Mouse (Mus musculus) stomach, embryonic 14.5 days (tissue): ENCODE measurements around the gene AC170998.1. TPM values are rescaled to one million over a fixed set of nuclear protein-coding genes. Genes with fewer than 3 reads are reported as not detected.
A peak's percentile ranks its signal among the peaks of the same experiment; 100 is the strongest.
"Not testable (repeated sequence)": the region's sequence is repeated elsewhere in the genome, so short reads cannot be mapped to it uniquely, and the experiment has no call there.

ENCODE experiments used
- ATAC-seq: fragments of 200-750 bp; cut with Nextera tagmentation; 2 replicates; pipeline ENCODE4 v1.8.0; 2017; ENCODE audit warnings: low read depth, moderate TSS enrichment; ENCODE audit not compliant: insufficient number of reproducible peaks, insufficient read depth, low FRiP score
- H3K27ac ChIP-seq: fragments of 300-500 bp; sonication (generic); 2 replicates; pipeline ENCODE4 v1.5.1; 2014; ENCODE audit warnings: mild to moderate bottlenecking, low read length, moderate library complexity, mixed read lengths
- H3K27me3 ChIP-seq: fragments of 300-500 bp; sonication (generic); 2 replicates; pipeline ENCODE4 v1.6.1; 2014; ENCODE audit warnings: low read length, control low read depth, mixed read lengths; ENCODE audit not compliant: control insufficient read depth, insufficient read depth
- H3K36me3 ChIP-seq: fragments of 300-500 bp; sonication (generic); 2 replicates; pipeline ENCODE4 v1.6.1; 2014; ENCODE audit warnings: mild to moderate bottlenecking, control low read depth, low read length, moderate library complexity, mixed read lengths; ENCODE audit not compliant: control insufficient read depth, insufficient read depth
- H3K4me1 ChIP-seq: fragments of 300-500 bp; sonication (generic); 2 replicates; pipeline ENCODE4 v1.6.1; 2014; ENCODE audit warnings: low read length, control low read depth, mixed read lengths; ENCODE audit not compliant: control insufficient read depth, insufficient read depth
- H3K4me2 ChIP-seq: fragments of 300-500 bp; sonication (generic); replicated peaks from 2 replicates; pipeline ENCODE4 v1.6.1; 2014; ENCODE audit warnings: low read depth, low read length, control low read depth
- H3K4me3 ChIP-seq: fragments of 300-500 bp; sonication (generic); 2 replicates; pipeline ENCODE4 v1.5.1; 2014; ENCODE audit warnings: low read depth, low read length, control low read depth
- H3K9ac ChIP-seq: fragments of 300-500 bp; sonication (generic); replicated peaks from 2 replicates; pipeline ENCODE4 v1.6.1; 2014; ENCODE audit warnings: low read depth, mild to moderate bottlenecking, control low read depth, low read length, moderate library complexity, mixed read lengths
- H3K9me3 ChIP-seq: fragments of 300-500 bp; sonication (generic); 2 replicates; pipeline ENCODE4 v1.6.1; 2016; ENCODE audit warnings: low read depth, low read length, control low read depth; ENCODE audit not compliant: control insufficient read depth
- WGBS: fragments of 180-500 bp; shearing (Covaris S2); extraction: QIAGEN DNeasy Blood & Tissue Kit; methylation state at CpG from one replicate; pipeline ENCODE4 v1.1.7; 2014; 5-methylcytosine and 5-hydroxymethylcytosine counted together
- polyA plus RNA-seq: library from polyadenylated mRNA; unstranded; fragments of >200 nt; fragmentation: Nextera tagmentation; extraction: Ambion mirVana; gene quantifications from 2 replicates; pipeline ENCODE4 v1.2.1, GENCODE M21; 2014

AC170998.1 gene
- polyA plus RNA-seq, 1 experiment from 2014 or later = 4.2 TPM

DNA sequence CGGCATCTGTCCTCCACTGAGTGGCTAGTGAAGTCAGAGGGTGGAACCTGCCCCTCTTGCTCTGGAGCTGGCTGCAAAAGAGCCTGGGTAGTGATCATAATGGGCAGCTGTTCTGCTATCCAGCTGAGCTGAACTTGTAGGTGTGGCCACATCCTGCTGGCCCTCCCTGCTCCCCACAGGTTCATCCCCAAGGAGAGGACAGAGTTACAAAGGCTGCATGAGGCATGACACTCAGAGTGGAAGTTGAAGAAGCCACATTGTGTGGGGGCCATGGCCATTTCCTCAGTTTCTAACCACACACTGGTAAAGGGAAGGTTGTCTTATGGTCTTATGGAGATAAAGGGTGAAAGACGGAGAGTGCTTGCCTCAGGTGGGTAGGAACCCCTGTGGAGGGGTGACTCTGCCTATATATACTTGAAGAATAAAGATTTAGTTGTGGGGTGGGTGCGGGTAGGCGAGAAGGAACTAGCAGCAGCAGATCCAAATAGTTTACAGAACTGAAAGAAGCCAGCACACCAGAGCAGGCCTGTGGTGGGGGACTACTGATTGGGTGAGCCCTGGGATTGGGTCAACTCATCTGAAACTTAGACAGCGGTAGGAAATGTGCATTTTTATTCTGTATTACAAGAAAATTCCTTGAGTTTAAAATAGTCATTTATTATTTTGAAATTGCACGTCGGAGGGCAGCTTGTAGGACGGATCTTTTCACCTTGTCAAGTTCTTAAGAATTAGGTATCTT lies 16.2 kb upstream of the AC170998.1 start:
- Histone ChIP-seq H3K9me3 (no peaks in the 10 kb centered on the region), H3K9ac (no peak overlapping the region), H3K27ac (peak overlapping the region; percentile 23; the same call in 1 of the 2 replicates), H3K4me3 (no peak overlapping the region), H3K4me1 (peaks cover 10% of the 10 kb centered on the region), H3K27me3 (no peaks in the 10 kb centered on the region), H3K4me2 (no peak overlapping the region), H3K36me3 (peaks cover 9% of the 10 kb centered on the region; the same call in 1 of the 2 replicates)
- ATAC-seq = no peak
- 60% methylated on average over 8 of the region's 8 CpGs for WGBS

DNA sequence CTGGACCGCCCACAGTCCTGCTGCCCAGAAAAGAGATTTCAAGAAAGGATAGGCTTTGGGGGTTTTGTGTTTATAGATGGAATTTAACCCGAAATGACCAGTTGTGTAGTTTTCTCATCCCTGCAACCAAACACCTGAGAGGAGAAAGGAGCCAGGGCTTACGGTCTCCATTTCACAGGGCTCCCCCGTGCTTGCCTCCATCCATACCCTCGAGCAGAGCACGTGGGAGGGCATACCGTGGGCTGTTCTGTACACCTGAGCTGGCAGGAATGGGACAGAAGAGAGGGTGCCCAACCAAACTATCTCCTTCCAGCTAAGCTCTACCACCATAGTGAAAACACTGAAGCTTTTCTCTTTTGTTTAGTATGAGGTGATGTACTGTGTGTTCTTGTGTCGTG lies 15.6 kb upstream of the AC170998.1 start:
- no peak overlapping the region for H3K4me3 ChIP-seq
- no peak overlapping the region for H3K27ac ChIP-seq

DNA sequence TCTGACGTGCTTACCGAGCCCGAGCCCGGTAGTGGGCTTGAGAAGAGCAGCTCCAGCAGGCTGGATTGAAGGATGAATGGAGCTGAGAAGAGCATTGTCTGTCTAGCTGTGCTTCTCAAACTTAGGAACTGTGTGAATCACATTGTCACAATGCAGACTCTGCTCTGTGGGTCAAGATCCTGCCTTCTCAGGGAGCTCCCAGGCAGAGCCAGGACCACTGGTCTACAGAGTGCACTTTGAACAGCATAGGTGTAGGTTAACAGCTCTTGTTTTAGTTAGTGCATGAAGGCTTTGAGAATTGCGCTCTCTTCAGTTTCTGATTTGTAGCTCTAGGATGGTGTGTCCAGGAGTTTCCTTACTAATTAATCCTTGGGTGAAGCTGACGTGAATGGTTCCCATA lies 14.6 kb upstream of the AC170998.1 start:
- WGBS = 93% methylated on average over 6 of the region's 6 CpGs

More for the DNA sequence above, 15.6 kb upstream of the AC170998.1 start:
- peaks cover 10% of the 10 kb centered on the region for H3K4me1 ChIP-seq
- no peak for ATAC-seq
- H3K9ac ChIP-seq = no peak overlapping the region
- peaks cover 9% of the 10 kb centered on the region; the same call in 1 of the 2 replicates for H3K36me3 ChIP-seq
- no peaks in the 10 kb centered on the region for H3K9me3 ChIP-seq
- no peak overlapping the region for H3K4me2 ChIP-seq
- 82% methylated on average over 8 of the region's 8 CpGs for WGBS
- H3K27me3 ChIP-seq = no peaks in the 10 kb centered on the region

DNA sequence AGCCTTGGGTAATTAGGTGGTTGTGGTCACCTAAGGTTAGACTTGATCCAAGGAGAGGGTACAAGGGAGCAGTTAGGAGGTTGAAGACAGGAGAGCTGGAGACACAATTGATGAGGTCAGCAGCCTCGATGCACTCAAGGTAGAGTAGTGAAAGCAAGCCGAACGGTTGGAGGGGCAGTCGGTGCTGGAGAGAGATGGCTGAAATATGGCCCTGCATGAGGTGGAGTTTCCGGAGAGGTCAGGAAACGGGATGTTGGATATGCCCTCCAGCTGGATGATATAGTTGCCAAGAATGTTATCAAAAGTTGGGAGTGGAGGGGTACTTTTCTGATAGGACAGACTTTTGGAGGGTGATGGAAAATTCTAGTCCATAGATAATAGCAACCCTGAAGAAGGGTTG lies 13.6 kb upstream of the AC170998.1 start:
- no peak overlapping the region for H3K4me3 ChIP-seq
- WGBS = 64% methylated on average over 6 of the region's 6 CpGs
- H3K36me3 ChIP-seq = peaks cover 22% of the 10 kb centered on the region
- no peak overlapping the region for H3K9ac ChIP-seq
- no peak for ATAC-seq
- H3K27me3 ChIP-seq = no peaks in the 10 kb centered on the region
- no peak overlapping the region for H3K27ac ChIP-seq
- no peak overlapping the region for H3K4me2 ChIP-seq
- no peaks in the 10 kb centered on the region for H3K9me3 ChIP-seq
- peaks cover 20% of the 10 kb centered on the region for H3K4me1 ChIP-seq

More for the DNA sequence above, 14.6 kb upstream of the AC170998.1 start:
- Histone ChIP-seq H3K4me3 (no peak overlapping the region), H3K27ac (no peak overlapping the region), H3K27me3 (no peaks in the 10 kb centered on the region), H3K4me1 (peaks cover 17% of the 10 kb centered on the region), H3K36me3 (peaks cover 16% of the 10 kb centered on the region; the same call in 1 of the 2 replicates), H3K9me3 (no peaks in the 10 kb centered on the region), H3K4me2 (no peak overlapping the region), H3K9ac (no peak overlapping the region)
- no peak for ATAC-seq

DNA sequence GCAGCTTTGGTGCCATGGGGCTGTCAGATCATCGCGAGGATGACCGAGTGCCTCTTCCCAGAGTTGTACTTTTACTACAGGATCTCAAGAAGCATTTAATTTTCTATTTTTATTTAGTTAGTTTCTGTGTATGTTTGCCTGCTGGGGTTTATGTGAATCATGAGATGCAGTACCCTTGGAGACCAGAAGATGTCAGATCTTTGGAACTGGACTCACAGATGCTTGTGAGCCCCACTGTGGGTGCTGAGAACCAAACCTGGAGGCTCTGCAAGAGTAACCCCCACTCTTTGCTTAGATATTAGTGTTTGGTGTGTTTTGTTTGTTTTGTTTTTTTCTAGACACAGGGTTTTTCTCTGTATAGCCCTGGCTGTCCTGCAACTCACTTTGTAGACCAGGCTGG lies 11.9 kb upstream of the AC170998.1 start:
- Histone ChIP-seq H3K27me3 (no peaks in the 10 kb centered on the region), H3K4me2 (no peak overlapping the region), H3K9me3 (no peaks in the 10 kb centered on the region), H3K4me3 (no peak overlapping the region), H3K9ac (no peak overlapping the region), H3K27ac (no peak overlapping the region), H3K4me1 (peaks cover 18% of the 10 kb centered on the region), H3K36me3 (peaks cover 26% of the 10 kb centered on the region)
- 94% methylated on average over 3 of the region's 3 CpGs for WGBS
- no peak for ATAC-seq

DNA sequence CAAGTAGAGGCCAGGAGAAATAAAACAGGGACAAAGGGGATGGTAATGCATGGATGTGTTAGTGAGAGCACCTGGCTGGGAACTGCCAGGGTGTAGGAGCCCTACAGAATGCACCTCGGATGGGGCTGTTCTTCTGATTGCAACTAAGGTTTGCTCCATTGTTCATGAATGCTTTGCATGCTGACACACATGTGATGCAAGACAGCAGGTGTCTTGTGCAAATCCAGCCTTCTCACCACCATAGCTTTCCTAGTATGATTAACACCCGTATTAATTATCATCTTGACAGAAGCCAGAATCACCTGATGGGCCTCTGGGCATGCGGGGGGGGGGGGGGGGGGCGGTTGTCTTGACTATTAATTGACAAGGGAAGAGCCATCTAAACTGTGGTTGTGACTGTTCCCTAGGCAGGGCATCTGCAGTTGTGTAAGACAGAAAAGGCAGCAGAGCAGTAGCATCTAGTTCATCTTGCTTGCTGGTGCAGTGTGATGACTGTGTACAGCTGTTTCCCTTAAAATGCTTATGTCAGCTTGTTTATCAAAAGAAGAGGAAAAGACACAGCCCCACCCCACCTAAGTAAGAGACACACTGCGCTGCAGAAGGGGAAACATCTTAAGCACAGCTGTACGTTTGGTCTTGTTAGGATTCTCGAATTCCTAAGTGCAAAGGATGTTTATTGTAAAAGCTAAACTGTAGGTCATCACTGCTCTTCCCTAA lies 9.9 kb upstream of the AC170998.1 start:
- Histone ChIP-seq H3K27me3 (no peaks in the 10 kb centered on the region), H3K9ac (no peak overlapping the region), H3K4me3 (no peak overlapping the region), H3K4me1 (peaks cover 12% of the 10 kb centered on the region; the same call in 1 of the 2 replicates), H3K36me3 (peaks cover 35% of the 10 kb centered on the region), H3K4me2 (no peak overlapping the region), H3K9me3 (no peaks in the 10 kb centered on the region), H3K27ac (no peak overlapping the region)
- WGBS = 41% methylated on average over 7 of the region's 7 CpGs
- ATAC-seq = no peak

DNA sequence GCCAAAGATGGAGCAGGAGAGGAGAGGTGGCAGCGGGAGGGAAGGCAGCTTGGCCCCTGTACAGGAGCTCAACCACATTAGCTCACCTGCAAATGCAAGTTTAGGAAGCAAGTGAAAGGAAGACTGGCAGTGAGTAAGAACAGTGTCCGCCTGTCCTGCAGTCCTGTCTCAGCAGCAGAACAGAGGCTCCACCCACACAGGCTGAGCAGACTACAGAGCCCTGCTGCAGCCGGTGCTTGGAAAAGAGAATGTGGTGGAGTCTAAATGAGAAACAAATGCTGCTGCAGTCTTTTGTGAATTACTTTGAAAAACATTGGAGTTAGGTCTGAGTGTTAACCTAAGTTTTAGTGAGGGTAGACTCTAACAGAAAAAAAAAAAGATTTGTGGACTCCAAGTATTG lies 8.3 kb upstream of the AC170998.1 start:
- WGBS = 59% methylated on average over 3 of the region's 3 CpGs

DNA sequence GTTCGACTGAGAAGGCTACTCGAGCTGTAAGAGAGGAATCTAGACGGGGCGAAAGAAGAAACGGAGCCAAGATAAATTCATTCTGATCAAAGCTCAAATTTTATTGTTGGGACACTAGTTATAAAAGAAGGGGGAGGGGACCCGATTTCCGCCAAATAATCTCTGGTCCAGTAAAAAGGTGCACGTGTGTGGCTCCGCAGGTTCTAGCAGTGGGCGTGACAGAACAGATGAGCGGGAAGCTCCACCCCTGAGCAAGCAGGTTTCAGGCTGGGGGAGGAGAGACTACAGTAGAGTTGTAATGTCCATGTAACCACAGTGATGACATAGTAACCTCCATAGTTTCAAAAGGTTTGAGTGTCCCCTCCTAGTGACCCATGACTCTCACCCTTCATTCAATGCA lies 1.6 kb downstream of the AC170998.1 start:
- not testable (repeated sequence) for H3K4me3 ChIP-seq, ATAC-seq, H3K9ac ChIP-seq, H3K4me2 ChIP-seq, H3K4me1 ChIP-seq, H3K27me3 ChIP-seq, H3K27ac ChIP-seq, H3K9me3 ChIP-seq
- 92% methylated on average over 11 of the region's 11 CpGs for WGBS
- H3K36me3 ChIP-seq = peaks cover 61% of the 10 kb centered on the region

More for the DNA sequence above, 8.3 kb upstream of the AC170998.1 start:
- no peaks in the 10 kb centered on the region for H3K27me3 ChIP-seq
- H3K4me1 ChIP-seq = peaks cover 12% of the 10 kb centered on the region; the same call in 1 of the 2 replicates
- H3K4me3 ChIP-seq = no peak overlapping the region
- H3K9me3 ChIP-seq = no peaks in the 10 kb centered on the region
- peaks cover 39% of the 10 kb centered on the region for H3K36me3 ChIP-seq
- H3K9ac ChIP-seq = no peak overlapping the region
- no peak for ATAC-seq
- no peak overlapping the region for H3K27ac ChIP-seq
- H3K4me2 ChIP-seq = no peak overlapping the region
